Mouse (Mus musculus) liver, embryonic 14.5 days (tissue): ENCODE measurements at regions not wholly inside any gene's neighbourhood (a gene's known extent, or its start where the extent isn't known, plus 50 kb on each side); places are given as distances from the start of the nearest gene placed in this dataset.

Source experiments
- CTCF ChIP-seq: IDR thresholded peaks from 2 replicates; pipeline ENCODE4 v1.5.1; 2016; ENCODE audit warnings: antibody characterized with exemption, low read depth, control low read depth
- EP300 ChIP-seq: IDR thresholded peaks from 2 replicates; pipeline ENCODE4 v1.6.1; 2016; ENCODE audit warnings: antibody characterized with exemption, low read depth

DNA sequence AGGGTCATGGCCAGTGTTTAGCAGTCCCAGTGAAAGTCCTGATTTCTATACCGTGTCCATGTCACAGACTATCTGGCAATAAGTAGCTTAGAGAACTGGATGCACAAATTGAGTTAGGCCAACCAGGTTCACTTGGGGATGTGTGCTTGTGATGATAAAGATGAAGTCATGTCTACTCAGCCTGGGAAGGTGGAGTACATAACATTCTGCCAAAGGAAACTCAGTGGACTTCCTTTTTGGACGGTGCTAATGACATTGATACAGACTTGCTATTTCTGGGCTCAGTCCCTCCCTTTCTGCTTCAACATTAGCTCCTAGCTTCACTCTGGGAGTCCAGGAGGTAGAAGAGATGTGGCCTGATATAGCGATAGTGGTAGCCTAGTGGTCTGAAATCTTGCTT, 240.7 kb upstream of the Tbx18 start:
- TF ChIP-seq CTCF (no peak), EP300 (no peak)
